Mouse (Mus musculus): ENCODE results near the gene Dip2a. TPM values are rescaled to one million over a fixed set of nuclear protein-coding genes. Genes with fewer than 3 reads are reported as not detected.

Gene Dip2a
- polyA plus RNA-seq (2014; fragmentation: Nextera tagmentation; extraction: Ambion mirVana), result 5.7 and 6.3 TPM in 2 replicates

DNA sequence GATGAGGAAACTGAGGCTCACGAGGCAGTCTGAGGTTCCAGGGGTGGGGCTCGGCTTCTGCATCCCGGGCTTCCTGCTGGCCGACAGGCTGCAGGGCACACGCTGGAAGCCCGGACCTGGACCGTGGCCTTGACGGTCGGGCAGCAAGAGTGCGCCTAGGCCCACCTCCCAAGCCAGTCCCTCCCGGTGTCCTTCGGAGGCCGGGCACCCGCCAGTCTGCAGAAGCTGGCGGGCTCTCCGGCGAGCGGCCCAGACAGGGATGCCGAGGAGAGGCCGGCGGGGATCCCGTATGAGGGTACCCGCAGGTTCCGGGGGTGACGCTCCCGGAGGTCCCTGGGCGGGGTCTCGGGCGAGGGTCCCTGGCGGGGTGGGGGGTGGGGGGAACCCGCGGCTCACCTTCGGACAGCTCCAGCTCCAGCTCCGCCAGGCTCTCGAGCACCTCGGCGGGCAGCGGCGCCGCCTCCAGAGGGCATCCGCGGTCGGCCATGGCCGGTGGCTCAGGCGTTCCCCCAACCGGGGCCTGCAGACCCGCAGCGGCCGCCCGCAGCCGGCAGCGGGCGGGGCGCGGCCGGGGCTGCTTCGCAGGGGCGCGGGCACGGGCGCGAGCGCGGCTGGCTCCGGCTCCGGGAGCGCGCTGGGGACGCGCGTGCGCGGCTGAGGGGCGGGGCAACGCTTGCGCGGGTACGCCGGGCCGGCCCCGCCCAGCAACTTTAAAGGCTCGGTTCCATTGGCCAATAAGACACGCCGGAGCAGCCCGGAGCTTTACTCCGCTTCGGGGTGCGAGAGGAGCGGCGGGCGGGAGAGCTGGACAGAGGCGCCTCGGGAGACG lies at the start of gene Dip2a:
Gene Dip2a (minus strand): TSS at position 581 of the 829 bp plus-strand sequence.
- peak; percentile 94 for ATAC-seq (ENCODE audit: low FRiP score, low TSS enrichment)
- H3K4me1 ChIP-seq (ENCODE audit: control insufficient read depth, insufficient read depth, low read length), result peaks cover 7% of the 10 kb centered on the region; the same call in 1 of the 2 replicates
- H3K36me3 ChIP-seq (ENCODE audit: control insufficient read depth, insufficient read depth, low read length), result peaks cover 3% of the 10 kb centered on the region; the same call in 1 of the 2 replicates
- no peaks in the 10 kb centered on the region for H3K9me3 ChIP-seq (ENCODE audit: control insufficient read depth, low read length)
- peak within 1 kb of the TSS; percentile 67 for H3K4me2 ChIP-seq (replicated peaks; ENCODE audit: low read depth, low read length)
- H3K9ac ChIP-seq (ENCODE audit: low read depth, low read length), result peak within 1 kb of the TSS; percentile 88
- no peaks in the 10 kb centered on the region for H3K27me3 ChIP-seq (ENCODE audit: control insufficient read depth, insufficient read depth, low read length)
- under 1% methylated on average over 68 of the region's 94 CpGs for WGBS
- H3K4me3 ChIP-seq (ENCODE audit: low read length), result peak within 1 kb of the TSS; percentile 85
- peak within 1 kb of the TSS; percentile 62; the same call in 1 of the 2 replicates for H3K27ac ChIP-seq (ENCODE audit: low read depth, low read length)

DNA sequence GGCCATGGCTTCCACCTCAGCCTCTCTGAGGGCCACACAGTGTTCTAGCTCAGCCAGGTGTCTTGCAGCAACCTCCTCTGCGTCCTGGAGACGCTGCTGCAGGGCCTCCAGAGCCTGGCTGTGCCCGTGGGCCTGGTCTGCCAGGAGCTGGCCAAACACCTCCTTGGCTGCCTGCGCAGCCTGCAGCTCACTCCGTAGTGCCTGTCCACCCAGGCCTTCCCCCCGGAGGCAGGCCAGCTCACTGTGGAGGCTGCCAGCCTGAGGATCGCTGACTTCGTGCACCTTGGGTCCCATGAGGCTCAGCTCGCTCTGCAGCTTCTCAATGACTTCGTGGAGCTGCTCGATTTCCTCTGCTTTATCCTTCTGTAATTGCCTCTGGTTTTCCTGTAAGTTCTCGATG lies 47.5 kb upstream of the Dip2a start:
- Histone ChIP-seq H3K4me2 (replicated peaks; ENCODE audit: low read depth, low read length) (no peak overlapping the region), H3K4me1 (ENCODE audit: control insufficient read depth, insufficient read depth, low read length) (no peaks in the 10 kb centered on the region), H3K27me3 (ENCODE audit: control insufficient read depth, insufficient read depth, low read length) (no peaks in the 10 kb centered on the region), H3K9ac (ENCODE audit: low read depth, low read length) (no peak overlapping the region), H3K27ac (ENCODE audit: low read depth, low read length) (no peak overlapping the region), H3K9me3 (ENCODE audit: control insufficient read depth, low read length) (no peaks in the 10 kb centered on the region), H3K4me3 (ENCODE audit: low read length) (no peak overlapping the region), H3K36me3 (ENCODE audit: control insufficient read depth, insufficient read depth, low read length) (peaks cover 62% of the 10 kb centered on the region)
- ATAC-seq (ENCODE audit: low FRiP score, low TSS enrichment), result no peak
- WGBS, result 93% methylated on average over 12 of the region's 12 CpGs

DNA sequence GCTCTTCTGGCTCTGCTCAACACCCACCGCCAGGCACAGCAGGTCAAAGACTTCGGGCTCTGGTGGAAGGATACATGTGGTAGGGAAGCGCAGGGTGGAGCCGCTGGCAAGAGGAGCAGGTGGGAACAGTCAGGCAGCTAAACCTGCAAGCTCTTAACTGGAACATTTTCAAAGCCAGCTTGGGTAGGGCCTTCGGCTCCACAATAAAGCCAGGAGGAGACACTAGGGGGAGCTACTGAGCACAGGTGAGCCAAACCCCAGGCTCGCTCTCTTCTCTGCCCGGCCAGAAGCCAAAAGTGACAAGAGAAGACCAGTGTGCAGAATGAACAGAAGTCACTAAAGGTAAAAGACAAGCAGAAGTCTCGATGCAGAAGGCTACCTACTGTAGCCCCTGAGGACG lies 46.7 kb upstream of the Dip2a start:
- H3K36me3 ChIP-seq (ENCODE audit: control insufficient read depth, insufficient read depth, low read length), result peaks cover 60% of the 10 kb centered on the region
- 85% methylated on average over 9 of the region's 9 CpGs for WGBS
- ATAC-seq (ENCODE audit: low FRiP score, low TSS enrichment), result no peak
- H3K9ac ChIP-seq (ENCODE audit: low read depth, low read length), result no peak overlapping the region
- H3K4me2 ChIP-seq (replicated peaks; ENCODE audit: low read depth, low read length), result no peak overlapping the region
- no peaks in the 10 kb centered on the region for H3K9me3 ChIP-seq (ENCODE audit: control insufficient read depth, low read length)
- no peak overlapping the region for H3K27ac ChIP-seq (ENCODE audit: low read depth, low read length)
- H3K4me3 ChIP-seq (ENCODE audit: low read length), result no peak overlapping the region
- H3K27me3 ChIP-seq (ENCODE audit: control insufficient read depth, insufficient read depth, low read length), result no peaks in the 10 kb centered on the region
- H3K4me1 ChIP-seq (ENCODE audit: control insufficient read depth, insufficient read depth, low read length), result no peaks in the 10 kb centered on the region

DNA sequence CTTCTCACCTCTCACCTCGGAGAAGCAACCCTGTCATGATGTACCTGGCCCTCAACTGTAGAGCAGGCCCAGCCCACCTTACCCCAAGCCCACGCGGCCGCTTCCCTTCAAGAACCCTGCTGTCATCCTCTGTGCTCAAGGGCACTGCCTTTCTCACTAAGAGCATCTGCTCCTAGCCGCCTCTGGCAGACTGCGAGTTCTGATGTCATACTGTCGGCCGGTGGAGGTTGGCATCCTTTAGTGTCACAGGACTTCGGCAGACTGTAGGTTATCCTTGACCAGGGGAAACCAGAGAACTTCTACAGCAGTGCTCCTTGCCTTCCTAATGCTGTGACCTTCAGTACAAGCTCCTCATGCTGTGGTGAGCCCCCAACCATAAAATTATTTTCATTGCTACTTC lies 46.1 kb upstream of the Dip2a start:
- H3K27ac ChIP-seq (ENCODE audit: low read depth, low read length), result no peak overlapping the region
- H3K9ac ChIP-seq (ENCODE audit: low read depth, low read length), result no peak overlapping the region
- no peak overlapping the region for H3K4me2 ChIP-seq (replicated peaks; ENCODE audit: low read depth, low read length)
- no peak for ATAC-seq (ENCODE audit: low FRiP score, low TSS enrichment)
- H3K4me1 ChIP-seq (ENCODE audit: control insufficient read depth, insufficient read depth, low read length), result no peaks in the 10 kb centered on the region
- no peaks in the 10 kb centered on the region for H3K9me3 ChIP-seq (ENCODE audit: control insufficient read depth, low read length)
- peaks cover 62% of the 10 kb centered on the region for H3K36me3 ChIP-seq (ENCODE audit: control insufficient read depth, insufficient read depth, low read length)
- no peak overlapping the region for H3K4me3 ChIP-seq (ENCODE audit: low read length)
- WGBS, result 94% methylated on average over 9 of the region's 9 CpGs
- H3K27me3 ChIP-seq (ENCODE audit: control insufficient read depth, insufficient read depth, low read length), result no peaks in the 10 kb centered on the region

DNA sequence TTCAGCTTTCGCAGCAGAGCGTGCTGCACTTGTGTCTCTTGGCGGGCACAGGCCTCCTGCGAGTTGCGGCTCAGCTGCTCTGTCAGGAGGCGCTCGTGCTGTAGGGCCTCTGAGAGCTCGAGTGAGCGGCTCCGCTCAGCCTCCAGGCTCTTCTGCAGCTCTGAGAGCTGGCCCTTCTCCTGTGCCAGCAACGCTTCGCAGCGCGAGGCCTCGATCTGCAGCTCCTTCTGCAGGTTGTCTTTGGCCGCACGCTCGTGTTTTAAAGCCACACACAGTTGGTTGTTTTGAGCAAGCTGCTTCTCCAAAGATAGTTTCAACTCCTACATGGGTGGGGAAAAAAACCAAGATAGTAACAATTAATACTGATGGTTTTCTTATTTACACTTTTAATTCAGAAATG lies 29.9 kb upstream of the Dip2a start:
- Histone ChIP-seq H3K9me3 (ENCODE audit: control insufficient read depth, low read length) (no peaks in the 10 kb centered on the region), H3K27ac (ENCODE audit: low read depth, low read length) (no peak overlapping the region), H3K27me3 (ENCODE audit: control insufficient read depth, insufficient read depth, low read length) (no peaks in the 10 kb centered on the region), H3K36me3 (ENCODE audit: control insufficient read depth, insufficient read depth, low read length) (peaks cover 58% of the 10 kb centered on the region), H3K4me2 (replicated peaks; ENCODE audit: low read depth, low read length) (no peak overlapping the region), H3K9ac (ENCODE audit: low read depth, low read length) (no peak overlapping the region), H3K4me1 (ENCODE audit: control insufficient read depth, insufficient read depth, low read length) (no peaks in the 10 kb centered on the region), H3K4me3 (ENCODE audit: low read length) (no peak overlapping the region)
- WGBS, result 92% methylated on average over 18 of the region's 18 CpGs
- no peak for ATAC-seq (ENCODE audit: low FRiP score, low TSS enrichment)

DNA sequence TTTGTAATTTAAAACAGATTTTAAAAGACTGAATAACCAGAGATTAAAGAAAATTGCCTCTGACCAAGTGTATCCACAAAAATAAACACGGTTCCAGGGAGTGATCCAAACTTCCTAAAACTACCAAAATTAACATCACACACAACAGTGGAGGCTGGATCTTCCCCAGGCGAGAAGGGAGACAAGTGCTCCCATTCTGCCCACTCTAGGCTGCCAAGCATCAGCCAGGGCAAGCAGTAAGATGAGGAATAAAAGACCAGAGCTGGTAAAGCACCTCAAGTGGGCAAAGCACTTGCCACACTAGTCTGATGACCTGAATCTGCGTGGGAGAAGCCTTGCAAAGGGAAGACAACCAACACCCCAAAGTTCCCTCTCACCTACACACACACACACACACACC lies 26.6 kb upstream of the Dip2a start:
- ATAC-seq (ENCODE audit: low FRiP score, low TSS enrichment), result no peak
- peaks cover 62% of the 10 kb centered on the region for H3K36me3 ChIP-seq (ENCODE audit: control insufficient read depth, insufficient read depth, low read length)
- WGBS, result 84% methylated on average over 3 of the region's 3 CpGs

DNA sequence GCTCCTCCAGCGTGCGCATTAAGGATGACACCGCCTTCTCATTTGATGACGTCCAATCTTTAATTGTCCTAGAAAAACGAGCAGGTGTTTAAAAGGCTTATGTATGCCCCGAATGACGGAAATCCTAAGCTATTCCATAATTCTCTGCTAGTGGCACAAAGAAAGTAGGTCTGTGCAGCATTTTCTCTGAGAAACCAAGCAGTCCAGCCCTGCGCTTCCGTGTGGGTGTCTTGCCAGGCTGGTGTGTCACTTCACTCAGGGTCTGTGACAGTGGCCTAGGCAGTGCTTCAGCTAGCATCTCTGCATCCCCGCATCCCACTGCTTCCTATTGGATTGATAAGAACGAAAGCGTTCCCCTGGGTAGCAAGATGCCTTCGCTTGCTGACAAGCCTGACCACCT lies 23.7 kb upstream of the Dip2a start:
- H3K36me3 ChIP-seq (ENCODE audit: control insufficient read depth, insufficient read depth, low read length), result peaks cover 69% of the 10 kb centered on the region
- no peak overlapping the region for H3K27ac ChIP-seq (ENCODE audit: low read depth, low read length)
- no peaks in the 10 kb centered on the region for H3K27me3 ChIP-seq (ENCODE audit: control insufficient read depth, insufficient read depth, low read length)
- H3K9ac ChIP-seq (ENCODE audit: low read depth, low read length), result no peak overlapping the region
- WGBS, result 91% methylated on average over 13 of the region's 13 CpGs
- no peaks in the 10 kb centered on the region for H3K4me1 ChIP-seq (ENCODE audit: control insufficient read depth, insufficient read depth, low read length)
- ATAC-seq (ENCODE audit: low FRiP score, low TSS enrichment), result no peak
- no peak overlapping the region for H3K4me3 ChIP-seq (ENCODE audit: low read length)
- H3K9me3 ChIP-seq (ENCODE audit: control insufficient read depth, low read length), result no peaks in the 10 kb centered on the region
- no peak overlapping the region for H3K4me2 ChIP-seq (replicated peaks; ENCODE audit: low read depth, low read length)

More for the DNA sequence above, 26.6 kb upstream of the Dip2a start:
- H3K27me3 ChIP-seq (ENCODE audit: control insufficient read depth, insufficient read depth, low read length), result no peaks in the 10 kb centered on the region
- H3K4me2 ChIP-seq (replicated peaks; ENCODE audit: low read depth, low read length), result no peak overlapping the region
- H3K4me1 ChIP-seq (ENCODE audit: control insufficient read depth, insufficient read depth, low read length), result no peaks in the 10 kb centered on the region
- H3K4me3 ChIP-seq (ENCODE audit: low read length), result no peak overlapping the region
- H3K9me3 ChIP-seq (ENCODE audit: control insufficient read depth, low read length), result no peaks in the 10 kb centered on the region
- H3K27ac ChIP-seq (ENCODE audit: low read depth, low read length), result no peak overlapping the region
- H3K9ac ChIP-seq (ENCODE audit: low read depth, low read length), result no peak overlapping the region

DNA sequence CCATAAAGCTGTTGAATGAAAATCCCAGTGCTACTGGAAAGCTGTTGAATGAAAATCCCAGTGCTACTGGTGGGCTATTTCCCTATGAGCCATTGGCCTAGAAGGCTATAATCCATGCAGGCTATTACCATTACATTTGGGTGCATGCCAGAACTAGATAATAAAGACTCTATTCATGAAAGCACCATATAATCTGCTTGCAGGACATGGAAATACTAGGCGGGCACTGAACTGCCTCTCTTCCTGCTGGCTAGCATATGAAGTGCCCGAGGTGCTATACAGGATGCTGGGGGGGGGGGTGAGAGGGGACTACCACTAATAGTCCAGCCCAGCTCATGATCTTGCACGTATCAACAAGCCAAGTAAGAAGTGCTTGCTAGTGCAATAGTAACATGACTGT lies 18.1 kb upstream of the Dip2a start:
- Histone ChIP-seq H3K4me2 (replicated peaks; ENCODE audit: low read depth, low read length) (no peak overlapping the region), H3K4me1 (ENCODE audit: control insufficient read depth, insufficient read depth, low read length) (no peaks in the 10 kb centered on the region), H3K4me3 (ENCODE audit: low read length) (no peak overlapping the region), H3K36me3 (ENCODE audit: control insufficient read depth, insufficient read depth, low read length) (peaks cover 44% of the 10 kb centered on the region), H3K27me3 (ENCODE audit: control insufficient read depth, insufficient read depth, low read length) (no peaks in the 10 kb centered on the region), H3K9ac (ENCODE audit: low read depth, low read length) (no peak overlapping the region), H3K27ac (ENCODE audit: low read depth, low read length) (no peak overlapping the region), H3K9me3 (ENCODE audit: control insufficient read depth, low read length) (no peaks in the 10 kb centered on the region)
- WGBS, result 73% methylated on average over 3 of the region's 3 CpGs
- ATAC-seq (ENCODE audit: low FRiP score, low TSS enrichment), result no peak

DNA sequence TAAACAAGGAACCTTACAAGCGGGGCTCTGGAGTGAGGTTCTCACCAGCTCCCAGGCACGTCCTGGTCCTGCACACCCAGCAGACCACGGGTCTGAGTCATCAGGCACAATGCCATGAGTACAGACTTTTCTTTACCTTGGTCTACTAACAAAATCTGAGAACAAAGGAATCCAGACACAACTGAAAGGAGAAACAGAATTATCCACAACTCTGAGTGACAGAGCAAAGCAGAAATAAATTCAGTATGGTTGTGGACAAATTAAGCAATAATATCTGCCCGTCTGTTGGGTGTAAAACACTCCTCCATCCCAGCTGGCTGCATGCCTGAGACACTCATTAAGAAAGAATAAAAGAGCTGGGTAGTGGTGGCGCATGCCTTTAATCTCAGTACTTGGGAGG lies 13.4 kb upstream of the Dip2a start:
- Histone ChIP-seq H3K4me2 (replicated peaks; ENCODE audit: low read depth, low read length) (no peak overlapping the region), H3K27me3 (ENCODE audit: control insufficient read depth, insufficient read depth, low read length) (no peaks in the 10 kb centered on the region), H3K9ac (ENCODE audit: low read depth, low read length) (no peak overlapping the region), H3K4me3 (ENCODE audit: low read length) (no peak overlapping the region), H3K9me3 (ENCODE audit: control insufficient read depth, low read length) (no peaks in the 10 kb centered on the region), H3K4me1 (ENCODE audit: control insufficient read depth, insufficient read depth, low read length) (no peaks in the 10 kb centered on the region), H3K27ac (ENCODE audit: low read depth, low read length) (no peak overlapping the region), H3K36me3 (ENCODE audit: control insufficient read depth, insufficient read depth, low read length) (peaks cover 46% of the 10 kb centered on the region)
- no peak for ATAC-seq (ENCODE audit: low FRiP score, low TSS enrichment)
- WGBS, result 83% methylated on average over 5 of the region's 5 CpGs
